Mouse (Mus musculus) lung, embryonic 16.5 days (tissue): ENCODE results near the gene Wnt10b. TPM values are rescaled to one million over a fixed set of nuclear protein-coding genes. Genes with fewer than 3 reads are reported as not detected.
"Not testable (repeated sequence)": the region's sequence is repeated elsewhere in the genome, so short reads cannot be mapped to it uniquely, and the experiment has no call there.

Experiments
- ATAC-seq: fragments of 200-750 bp; cut with Nextera tagmentation; 2 replicates; pipeline ENCODE4 v1.8.0; 2017; ENCODE audit warnings: low read depth, mild to moderate bottlenecking, moderate library complexity
- H3K27ac ChIP-seq: fragments of 300-500 bp; sonication (generic); 2 replicates; pipeline ENCODE4 v1.5.1; 2014; ENCODE audit warnings: mild to moderate bottlenecking, control low read depth, low read length
- H3K27me3 ChIP-seq: fragments of 300-500 bp; sonication (generic); 2 replicates; pipeline ENCODE4 v1.6.1; 2014; ENCODE audit warnings: low read depth, low read length, mixed read lengths; ENCODE audit not compliant: control insufficient read depth, insufficient read depth
- H3K36me3 ChIP-seq: fragments of 300-500 bp; sonication (generic); 2 replicates; pipeline ENCODE4 v1.6.1; 2014; ENCODE audit warnings: low read length; ENCODE audit not compliant: control insufficient read depth, insufficient read depth
- H3K4me1 ChIP-seq: fragments of 300-500 bp; sonication (generic); replicated peaks from 2 replicates; pipeline ENCODE4 v1.6.1; 2014; ENCODE audit warnings: low read length, mixed read lengths; ENCODE audit not compliant: control insufficient read depth, insufficient read depth
- H3K4me2 ChIP-seq: fragments of 300-500 bp; sonication (generic); 2 replicates; pipeline ENCODE4 v1.6.1; 2014; ENCODE audit warnings: low read depth, low read length, control low read depth
- H3K4me3 ChIP-seq: fragments of 300-500 bp; sonication (generic); 2 replicates; pipeline ENCODE4 v1.5.1; 2014; ENCODE audit warnings: mild to moderate bottlenecking, low read length, control low read depth
- H3K9ac ChIP-seq: fragments of 300-500 bp; sonication (generic); 2 replicates; pipeline ENCODE4 v1.6.1; 2014; ENCODE audit warnings: low read length, control low read depth
- H3K9me3 ChIP-seq: fragments of 300-500 bp; sonication (generic); 2 replicates; pipeline ENCODE4 v1.6.1; 2016; ENCODE audit warnings: low read length; ENCODE audit not compliant: control insufficient read depth
- WGBS: fragments of 180-500 bp; shearing (Covaris S2); extraction: QIAGEN DNeasy Blood & Tissue Kit; methylation state at CpG from one replicate; pipeline ENCODE4 v1.1.7; 2014; 5-methylcytosine and 5-hydroxymethylcytosine counted together
- polyA plus RNA-seq: library from polyadenylated mRNA; unstranded; fragments of >200 nt; fragmentation: Nextera tagmentation; extraction: Ambion mirVana; gene quantifications from 2 replicates; pipeline ENCODE4 v1.2.1, GENCODE M21; 2015

The Wnt10b gene
- polyA plus RNA-seq, 1 experiment from 2014 or later: 0.13 TPM

- Histone ChIP-seq H3K4me2 (peak within 1 kb of the TSS; percentile 93), H3K36me3 (peaks cover 3% of the 10 kb centered on the region; the same call in 1 of the 2 replicates), H3K4me3 (peak within 1 kb of the TSS; percentile 93), H3K27ac (peak within 1 kb of the TSS; percentile 79), H3K27me3 (peaks cover 6% of the 10 kb centered on the region; the same call in 1 of the 2 replicates), H3K9ac (peak within 1 kb of the TSS; percentile 93), H3K4me1 (peaks cover 11% of the 10 kb centered on the region), H3K9me3 (no peaks in the 10 kb centered on the region)
- under 1% methylated on average over 66 of the region's 76 CpGs for WGBS
- peak; percentile 97 for ATAC-seq
Measured at GRCm38 (mm10) chr15:98762670-98763529, 15.1 kb downstream of the Wnt10b start, which contains the start of gene Arf3. Gene Arf3 (minus strand): TSS chr15:98763214.

GRCm38 (mm10) chr15:98762201-98762621 lies 15.7 kb downstream of the Wnt10b start:
- WGBS: under 1% methylated on average over 18 of the region's 24 CpGs
- peak overlapping the region; percentile 93 for H3K4me2 ChIP-seq

GRCm38 (mm10) chr15:98754125-98754524 lies 23.8 kb downstream of the Wnt10b start:
- no peak overlapping the region for H3K4me2 ChIP-seq
- ATAC-seq: no peak
- no peak overlapping the region for H3K27ac ChIP-seq
- H3K9ac ChIP-seq: no peak overlapping the region
- no peaks in the 10 kb centered on the region for H3K4me1 ChIP-seq
- H3K36me3 ChIP-seq: peaks cover 2% of the 10 kb centered on the region; the same call in 1 of the 2 replicates
- H3K4me3 ChIP-seq: no peak overlapping the region
- no peaks in the 10 kb centered on the region for H3K27me3 ChIP-seq
- WGBS: 83% methylated on average over 2 of the region's 2 CpGs
- H3K9me3 ChIP-seq: no peaks in the 10 kb centered on the region

More at GRCm38 (mm10) chr15:98762201-98762621, 15.7 kb downstream of the Wnt10b start:
- Histone ChIP-seq H3K4me3 (peak overlapping the region; percentile 93), H3K36me3 (peaks cover 3% of the 10 kb centered on the region; the same call in 1 of the 2 replicates), H3K4me1 (peaks cover 11% of the 10 kb centered on the region), H3K9me3 (no peaks in the 10 kb centered on the region), H3K9ac (peak overlapping the region; percentile 93), H3K27ac (peak overlapping the region; percentile 79), H3K27me3 (peaks cover 6% of the 10 kb centered on the region; the same call in 1 of the 2 replicates)
- peak; percentile 83 for ATAC-seq

- no peak overlapping the region for H3K27ac ChIP-seq
- H3K4me3 ChIP-seq: no peak overlapping the region
- ATAC-seq: no peak
- H3K36me3 ChIP-seq: peaks cover 2% of the 10 kb centered on the region; the same call in 1 of the 2 replicates
- 65% methylated on average over 8 of the region's 8 CpGs for WGBS
- H3K4me2 ChIP-seq: no peak overlapping the region
- no peaks in the 10 kb centered on the region for H3K4me1 ChIP-seq
- H3K9me3 ChIP-seq: no peaks in the 10 kb centered on the region
- no peak overlapping the region for H3K9ac ChIP-seq
- no peaks in the 10 kb centered on the region for H3K27me3 ChIP-seq
Measured at GRCm38 (mm10) chr15:98753021-98753423, 24.9 kb downstream of the Wnt10b start.

- H3K4me3 ChIP-seq: no peak overlapping the region
- peaks cover 6% of the 10 kb centered on the region for H3K4me1 ChIP-seq
- 81% methylated on average over 2 of the region's 2 CpGs for WGBS
- 0 out of 2 replicates have a peak, but pooled peaks cover 2% of the 10 kb centered on the region for H3K9me3 ChIP-seq
- H3K27ac ChIP-seq: no peak overlapping the region
- no peaks in the 10 kb centered on the region for H3K27me3 ChIP-seq
- no peak for ATAC-seq
- no peak overlapping the region for H3K9ac ChIP-seq
- H3K4me2 ChIP-seq: no peak overlapping the region
- peaks cover 2% of the 10 kb centered on the region; the same call in 1 of the 2 replicates for H3K36me3 ChIP-seq
Measured at GRCm38 (mm10) chr15:98749093-98749492, 28.9 kb downstream of the Wnt10b start.

GRCm38 (mm10) chr15:98747296-98747695 lies 30.7 kb downstream of the Wnt10b start:
- no peak overlapping the region for H3K9ac ChIP-seq
- ATAC-seq: no peak
- 61% methylated on average over 6 of the region's 6 CpGs for WGBS

GRCm38 (mm10) chr15:98746344-98746965 lies 31.5 kb downstream of the Wnt10b start:
- H3K9ac ChIP-seq: no peak overlapping the region
- H3K9me3 ChIP-seq: 0 out of 2 replicates have a peak, but pooled peaks cover 2% of the 10 kb centered on the region
- no peak overlapping the region for H3K27ac ChIP-seq
- WGBS: 65% methylated on average over 10 of the region's 10 CpGs
- peaks cover 9% of the 10 kb centered on the region for H3K4me1 ChIP-seq
- no peak overlapping the region for H3K4me2 ChIP-seq
- no peaks in the 10 kb centered on the region for H3K27me3 ChIP-seq
- no peaks in the 10 kb centered on the region for H3K36me3 ChIP-seq
- no peak overlapping the region for H3K4me3 ChIP-seq
- no peak for ATAC-seq

More at GRCm38 (mm10) chr15:98747296-98747695, 30.7 kb downstream of the Wnt10b start:
- Histone ChIP-seq H3K27ac (no peak overlapping the region), H3K9me3 (0 out of 2 replicates have a peak, but pooled peaks cover 2% of the 10 kb centered on the region), H3K36me3 (no peaks in the 10 kb centered on the region), H3K4me1 (peaks cover 9% of the 10 kb centered on the region), H3K4me3 (no peak overlapping the region), H3K27me3 (no peaks in the 10 kb centered on the region), H3K4me2 (no peak overlapping the region)

GRCm38 (mm10) chr15:98743863-98744262 lies 34.1 kb downstream of the Wnt10b start:
- H3K4me1 ChIP-seq, H3K27me3 ChIP-seq, H3K9me3 ChIP-seq, H3K9ac ChIP-seq, ATAC-seq, H3K4me3 ChIP-seq, H3K4me2 ChIP-seq: not testable (repeated sequence)
- H3K36me3 ChIP-seq: peaks cover 15% of the 10 kb centered on the region
- 77% methylated on average over 3 of the region's 3 CpGs for WGBS
- peak overlapping the region; percentile 91 for H3K27ac ChIP-seq
